Mouse (Mus musculus) C2C12 (cell line): ENCODE measurements at regions not wholly inside any gene's neighbourhood (a gene's known extent, or its start where the extent isn't known, plus 50 kb on each side); places are given as distances from the start of the nearest gene placed in this dataset.

Experiments used
- H3K27me3 ChIP-seq: one replicate; pipeline ENCODE4 v1.6.1; 2011; ENCODE audit not compliant: control insufficient read depth, insufficient read depth, insufficient read length
- H3K36me3 ChIP-seq: one replicate; pipeline ENCODE4 v1.6.1; 2011; ENCODE audit not compliant: control insufficient read depth, insufficient read depth
- H3K4me3 ChIP-seq: one replicate; pipeline ENCODE4 v1.5.1; 2011; ENCODE audit warnings: mild to moderate bottlenecking, control low read depth; ENCODE audit not compliant: poor library complexity, insufficient read depth, severe bottlenecking
- H3K79me2 ChIP-seq: one replicate; pipeline ENCODE4 v1.6.1; 2011; ENCODE audit not compliant: control insufficient read depth, insufficient read depth
- H3K79me3 ChIP-seq: one replicate; pipeline ENCODE4 v1.6.1; 2011; ENCODE audit warnings: low read depth, control low read depth
- H3ac ChIP-seq: one replicate; pipeline ENCODE3; 2011; ENCODE audit warnings: low read depth; ENCODE audit not compliant: control insufficient read depth, insufficient read length
- CEBPB ChIP-seq: IDR thresholded peaks from one replicate; pipeline ENCODE4 v1.6.1; 2011; ENCODE audit warnings: low read depth, mild to moderate bottlenecking, control low read depth, moderate library complexity
- CTCF ChIP-seq: IDR thresholded peaks from one replicate; pipeline ENCODE4 v1.5.1; 2011; ENCODE audit not compliant: control insufficient read depth, insufficient read depth, insufficient read length
- FOSL1 ChIP-seq: IDR thresholded peaks from one replicate; pipeline ENCODE4 v1.8.0; 2011; ENCODE audit warnings: mild to moderate bottlenecking, low read length; ENCODE audit not compliant: poor library complexity, insufficient read depth, severe bottlenecking
- MAX ChIP-seq: IDR thresholded peaks from one replicate; pipeline ENCODE4 v1.6.1; 2011; ENCODE audit warnings: mild to moderate bottlenecking, control low read depth
- MYOD1 ChIP-seq: IDR thresholded peaks from one replicate; pipeline ENCODE4 v1.6.1; 2011; ENCODE audit warnings: low read depth; ENCODE audit not compliant: control insufficient read depth, insufficient read length
- MYOG ChIP-seq: IDR thresholded peaks from one replicate; pipeline ENCODE4 v1.6.1; 2011; ENCODE audit not compliant: control insufficient read depth, insufficient read length; ENCODE audit errors: extremely low read depth
- USF1 ChIP-seq: IDR thresholded peaks from one replicate; pipeline ENCODE4 v1.6.1; 2011; ENCODE audit warnings: low read depth, mild to moderate bottlenecking, control low read depth, moderate library complexity

- no peaks in the 10 kb centered on the region for H3K36me3 ChIP-seq
- no peak overlapping the region for H3K4me3 ChIP-seq
- no peaks in the 10 kb centered on the region for H3K79me2 ChIP-seq
- H3ac ChIP-seq, result no peak overlapping the region
- H3K79me3 ChIP-seq, result no peaks in the 10 kb centered on the region
- H3K27me3 ChIP-seq, result no peaks in the 10 kb centered on the region
- TF ChIP-seq MYOG (no peak), CTCF (no peak), USF1 (no peak), CEBPB (no peak), MAX (no peak)
Measured at GRCm38 (mm10) chr12:10062006-10062514, 307.7 kb upstream of the Nt5c1b start.

GRCm38 (mm10) chr12:10078341-10078740 is 291.4 kb upstream of the Nt5c1b start:
- no peak overlapping the region for H3ac ChIP-seq
- H3K79me3 ChIP-seq, result no peaks in the 10 kb centered on the region
- no peak overlapping the region for H3K4me3 ChIP-seq
- no peak for TF ChIP-seq MYOD1
- TF ChIP-seq MAX, result no peak
- no peak for TF ChIP-seq FOSL1
- H3K27me3 ChIP-seq, result no peaks in the 10 kb centered on the region
- H3K79me2 ChIP-seq, result no peaks in the 10 kb centered on the region
- H3K36me3 ChIP-seq, result no peaks in the 10 kb centered on the region

DNA sequence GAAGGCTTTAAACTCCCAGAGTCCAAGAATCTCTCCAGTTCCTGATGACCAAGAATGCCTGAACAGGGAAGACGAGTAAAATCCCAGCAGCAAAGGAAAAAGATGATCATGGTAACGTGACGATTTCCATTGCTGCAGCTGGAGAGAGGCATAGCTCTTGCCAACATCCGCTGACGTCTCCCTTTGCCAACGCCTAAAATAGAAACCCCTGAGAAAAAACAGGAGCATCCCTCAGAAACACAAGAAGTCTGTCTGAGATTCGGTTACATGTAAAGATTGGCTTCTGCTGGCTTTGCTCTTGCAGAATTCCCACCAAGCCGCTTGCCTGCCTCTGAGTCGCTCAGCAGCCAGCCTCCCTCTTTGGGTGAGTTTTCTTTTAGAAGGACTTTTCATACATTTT is 290.3 kb upstream of the Nt5c1b start:
- no peaks in the 10 kb centered on the region for H3K27me3 ChIP-seq
- no peak overlapping the region for H3ac ChIP-seq
- TF ChIP-seq USF1 (no peak), MYOD1 (no peak), CEBPB (no peak)
- H3K36me3 ChIP-seq, result no peaks in the 10 kb centered on the region
- no peaks in the 10 kb centered on the region for H3K79me3 ChIP-seq
- H3K4me3 ChIP-seq, result no peak overlapping the region
- no peaks in the 10 kb centered on the region for H3K79me2 ChIP-seq

DNA sequence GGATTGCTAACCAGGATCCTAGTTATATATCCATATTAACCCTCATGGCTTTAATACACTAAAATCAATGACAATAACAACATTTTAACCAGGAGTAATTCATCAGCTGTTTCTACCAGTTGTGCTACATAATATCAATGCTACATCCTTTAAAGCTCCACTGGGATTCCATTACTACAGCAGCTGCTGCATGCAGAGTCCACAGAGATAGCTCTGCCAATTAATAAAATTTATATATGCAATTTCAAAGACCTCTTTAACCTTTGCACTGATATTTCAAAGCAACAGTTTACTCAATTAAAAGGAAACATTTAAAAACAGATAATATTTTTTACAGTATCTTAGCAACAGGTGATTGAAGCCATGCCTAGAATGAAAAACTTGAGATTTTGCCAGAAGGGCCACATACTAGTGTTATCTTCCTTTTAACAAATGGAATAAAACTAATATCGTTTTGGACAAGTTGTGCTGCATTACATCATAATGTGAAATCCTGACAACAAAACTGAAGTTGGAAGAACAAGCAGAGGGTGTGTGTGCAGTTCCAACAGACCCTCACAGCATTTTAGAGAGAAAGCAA is 256.8 kb upstream of the Nt5c1b start:
- H3ac ChIP-seq, result no peak overlapping the region
- no peaks in the 10 kb centered on the region for H3K79me3 ChIP-seq
- no peak for TF ChIP-seq CTCF
- TF ChIP-seq CEBPB, result no peak
- no peaks in the 10 kb centered on the region for H3K36me3 ChIP-seq
- H3K27me3 ChIP-seq, result no peaks in the 10 kb centered on the region
- H3K79me2 ChIP-seq, result no peaks in the 10 kb centered on the region
- no peak overlapping the region for H3K4me3 ChIP-seq

- no peaks in the 10 kb centered on the region for H3K36me3 ChIP-seq
- H3K27me3 ChIP-seq, result no peaks in the 10 kb centered on the region
- no peak overlapping the region for H3ac ChIP-seq
- H3K4me3 ChIP-seq, result no peak overlapping the region
- TF ChIP-seq MYOD1, result no peak
- H3K79me2 ChIP-seq, result no peaks in the 10 kb centered on the region
- no peaks in the 10 kb centered on the region for H3K79me3 ChIP-seq
Measured at GRCm38 (mm10) chr12:10122102-10122501, 247.7 kb upstream of the Nt5c1b start.

DNA sequence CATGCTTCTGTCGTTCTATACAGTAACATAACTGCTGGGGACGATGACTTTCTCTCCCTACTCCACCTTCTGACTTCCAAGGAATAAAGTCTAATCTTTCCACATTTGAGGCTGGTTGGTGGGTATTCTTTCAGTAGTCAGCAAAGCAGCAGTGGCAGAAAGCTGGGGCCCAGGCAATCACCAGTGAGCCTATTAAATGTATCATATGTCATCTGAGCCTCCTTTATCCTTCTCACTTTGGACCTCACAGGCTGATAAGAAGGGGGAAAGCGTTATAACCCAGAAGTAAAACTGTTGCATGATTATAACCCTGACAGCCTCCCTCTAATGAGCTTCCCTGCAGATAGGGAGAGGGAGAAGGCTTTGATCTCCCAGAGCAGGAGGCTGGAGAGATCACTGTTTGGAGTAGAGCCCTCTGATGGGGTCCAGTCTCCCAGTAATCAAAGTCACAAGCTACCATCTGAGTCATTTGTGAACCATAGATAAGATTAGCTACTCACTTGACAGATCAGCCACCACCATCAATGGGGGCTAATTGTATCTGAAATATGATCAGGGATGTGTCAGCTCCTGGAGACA is 241.7 kb upstream of the Nt5c1b start:
- H3K79me3 ChIP-seq, result no peaks in the 10 kb centered on the region
- H3K4me3 ChIP-seq, result no peak overlapping the region
- H3ac ChIP-seq, result no peak overlapping the region
- no peaks in the 10 kb centered on the region for H3K27me3 ChIP-seq
- TF ChIP-seq FOSL1 (no peak), MAX (no peak), CTCF (no peak), MYOD1 (peak; percentile 37), MYOG (no peak), USF1 (no peak), CEBPB (no peak)
- H3K36me3 ChIP-seq, result no peaks in the 10 kb centered on the region
- no peaks in the 10 kb centered on the region for H3K79me2 ChIP-seq

- H3ac ChIP-seq, result no peak overlapping the region
- no peaks in the 10 kb centered on the region for H3K27me3 ChIP-seq
- TF ChIP-seq MYOG (no peak), MAX (no peak), FOSL1 (no peak), MYOD1 (no peak), USF1 (no peak), CTCF (no peak), CEBPB (no peak)
- H3K4me3 ChIP-seq, result no peak overlapping the region
- H3K79me3 ChIP-seq, result no peaks in the 10 kb centered on the region
- no peaks in the 10 kb centered on the region for H3K36me3 ChIP-seq
- H3K79me2 ChIP-seq, result no peaks in the 10 kb centered on the region
Measured at GRCm38 (mm10) chr12:10134141-10134540, 235.6 kb upstream of the Nt5c1b start.
